Mouse (Mus musculus): ENCODE results near the gene Samd1. TPM values are rescaled to one million over a fixed set of nuclear protein-coding genes. Genes with fewer than 3 reads are reported as not detected.

Gene Samd1
- polyA plus RNA-seq, 1 experiment from 2014 or later = 6.7 TPM

DNA sequence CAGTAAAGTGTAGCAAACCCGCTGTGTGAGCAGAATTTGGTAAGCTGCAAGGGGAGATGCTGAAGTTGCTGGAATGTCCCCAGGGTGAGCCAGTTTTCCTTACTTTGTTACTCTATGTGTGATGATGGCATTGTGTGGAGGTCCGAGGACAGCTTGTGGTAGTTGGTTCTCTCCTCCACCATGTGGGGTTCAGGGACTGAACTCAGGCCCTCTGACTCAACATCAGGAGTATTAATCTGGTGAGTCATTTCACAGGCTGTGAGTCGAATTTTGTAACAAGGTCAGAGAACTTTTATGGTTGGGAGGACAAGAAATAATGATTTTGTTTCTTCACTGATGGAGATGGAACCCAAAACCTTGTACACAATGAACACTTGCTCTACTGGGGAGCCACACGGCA, 35.3 kb downstream of the Samd1 start:
- no peaks in the 10 kb centered on the region for H3K4me1 ChIP-seq (replicated peaks; ENCODE audit: insufficient read depth, low read length)
- ATAC-seq (replicated peaks; ENCODE audit: low FRiP score, low read depth) (no peak), DNase-seq (ENCODE audit: low spot score) (no peak)
- H3K4me2 ChIP-seq (ENCODE audit: low read length) = no peak overlapping the region
- no peak overlapping the region for H3K27ac ChIP-seq
- no peak overlapping the region for H3K9ac ChIP-seq (ENCODE audit: low read depth, low read length)
- 63% methylated on average over 4 of the region's 4 CpGs for WGBS
- H3K9me3 ChIP-seq (replicated peaks; ENCODE audit: low read length) = no peaks in the 10 kb centered on the region
- H3K27me3 ChIP-seq (ENCODE audit: insufficient read depth, low read length) = no peaks in the 10 kb centered on the region
- 0 out of 2 replicates have a peak, but pooled peaks cover 3% of the 10 kb centered on the region for H3K36me3 ChIP-seq (ENCODE audit: insufficient read depth, low read length)
- H3K4me3 ChIP-seq (replicated peaks; ENCODE audit: low read depth, low read length) = no peak overlapping the region
- TF ChIP-seq CTCF (IDR thresholded peaks at IDR 0.05; ENCODE audit: low read depth) = no peak

DNA sequence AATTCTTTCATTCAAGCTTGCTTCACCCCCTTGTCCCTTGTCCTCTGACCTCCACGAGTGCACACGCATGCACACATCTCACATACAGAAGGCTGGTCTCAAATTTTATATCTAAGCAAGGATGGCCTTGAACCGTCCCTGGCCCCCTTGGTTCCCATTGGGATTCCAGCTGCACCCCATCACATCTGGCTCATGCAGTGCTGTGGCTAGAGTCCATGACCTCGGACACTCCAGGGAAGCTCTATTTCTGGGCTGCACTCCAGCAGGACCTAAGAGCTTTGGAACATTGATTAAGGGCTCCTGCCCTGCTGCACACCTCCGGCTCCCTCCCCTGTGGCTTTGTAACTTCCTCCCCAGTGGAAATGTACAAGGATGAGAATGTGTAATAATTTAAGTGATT, 40.5 kb downstream of the Samd1 start:
- no peaks in the 10 kb centered on the region for H3K36me3 ChIP-seq (ENCODE audit: insufficient read depth, low read length)
- WGBS = 60% methylated on average over 5 of the region's 5 CpGs
- no peaks in the 10 kb centered on the region; the same call in 1 of the 2 replicates for H3K4me1 ChIP-seq (replicated peaks; ENCODE audit: insufficient read depth, low read length)
- H3K4me3 ChIP-seq (replicated peaks; ENCODE audit: low read depth, low read length) = no peak overlapping the region
- H3K9ac ChIP-seq (ENCODE audit: low read depth, low read length) = no peak overlapping the region
- H3K9me3 ChIP-seq (replicated peaks; ENCODE audit: low read length) = no peaks in the 10 kb centered on the region
- no peak overlapping the region for H3K4me2 ChIP-seq (ENCODE audit: low read length)
- H3K27ac ChIP-seq = no peak overlapping the region
- ATAC-seq (replicated peaks; ENCODE audit: low FRiP score, low read depth) (no peak), DNase-seq (ENCODE audit: low spot score) (peak; percentile 53)
- no peak for TF ChIP-seq CTCF (IDR thresholded peaks at IDR 0.05; ENCODE audit: low read depth)
- H3K27me3 ChIP-seq (ENCODE audit: insufficient read depth, low read length) = no peaks in the 10 kb centered on the region

DNA sequence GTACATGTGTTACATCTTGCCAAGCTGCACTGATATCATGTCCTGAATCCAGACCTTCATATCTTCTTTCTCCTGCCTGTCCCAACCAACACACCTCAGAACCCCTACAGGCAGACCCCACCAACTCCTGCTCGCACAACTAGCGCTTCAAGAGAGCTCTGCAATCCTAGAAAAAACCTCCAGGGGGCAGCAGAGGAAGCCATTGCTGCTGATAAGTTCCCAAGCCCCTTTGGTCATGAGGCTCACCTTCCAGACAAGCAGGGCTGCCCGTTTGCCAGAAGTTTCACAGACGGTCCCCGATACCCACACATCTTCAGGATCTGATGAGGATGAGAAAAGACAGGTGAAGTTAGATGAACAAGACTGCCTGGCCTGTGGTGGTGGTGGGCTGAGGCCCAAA, 41.6 kb downstream of the Samd1 start:
- H3K9me3 ChIP-seq (replicated peaks; ENCODE audit: low read length) = no peaks in the 10 kb centered on the region
- under 1% methylated on average over 5 of the region's 5 CpGs for WGBS
- no peak overlapping the region for H3K27ac ChIP-seq
- peaks cover 4% of the 10 kb centered on the region for H3K27me3 ChIP-seq (ENCODE audit: insufficient read depth, low read length)
- H3K9ac ChIP-seq (ENCODE audit: low read depth, low read length) = no peak overlapping the region; the same call in 1 of the 2 replicates
- ATAC-seq (replicated peaks; ENCODE audit: low FRiP score, low read depth) = no peak
- no peaks in the 10 kb centered on the region; the same call in 1 of the 2 replicates for H3K4me1 ChIP-seq (replicated peaks; ENCODE audit: insufficient read depth, low read length)
- H3K4me2 ChIP-seq (ENCODE audit: low read length) = no peak overlapping the region
- peak; percentile 90 for DNase-seq (ENCODE audit: low spot score)
- TF ChIP-seq CTCF (IDR thresholded peaks at IDR 0.05; ENCODE audit: low read depth) = peak; percentile 89
- no peaks in the 10 kb centered on the region for H3K36me3 ChIP-seq (ENCODE audit: insufficient read depth, low read length)
- H3K4me3 ChIP-seq (replicated peaks; ENCODE audit: low read depth, low read length) = no peak overlapping the region

DNA sequence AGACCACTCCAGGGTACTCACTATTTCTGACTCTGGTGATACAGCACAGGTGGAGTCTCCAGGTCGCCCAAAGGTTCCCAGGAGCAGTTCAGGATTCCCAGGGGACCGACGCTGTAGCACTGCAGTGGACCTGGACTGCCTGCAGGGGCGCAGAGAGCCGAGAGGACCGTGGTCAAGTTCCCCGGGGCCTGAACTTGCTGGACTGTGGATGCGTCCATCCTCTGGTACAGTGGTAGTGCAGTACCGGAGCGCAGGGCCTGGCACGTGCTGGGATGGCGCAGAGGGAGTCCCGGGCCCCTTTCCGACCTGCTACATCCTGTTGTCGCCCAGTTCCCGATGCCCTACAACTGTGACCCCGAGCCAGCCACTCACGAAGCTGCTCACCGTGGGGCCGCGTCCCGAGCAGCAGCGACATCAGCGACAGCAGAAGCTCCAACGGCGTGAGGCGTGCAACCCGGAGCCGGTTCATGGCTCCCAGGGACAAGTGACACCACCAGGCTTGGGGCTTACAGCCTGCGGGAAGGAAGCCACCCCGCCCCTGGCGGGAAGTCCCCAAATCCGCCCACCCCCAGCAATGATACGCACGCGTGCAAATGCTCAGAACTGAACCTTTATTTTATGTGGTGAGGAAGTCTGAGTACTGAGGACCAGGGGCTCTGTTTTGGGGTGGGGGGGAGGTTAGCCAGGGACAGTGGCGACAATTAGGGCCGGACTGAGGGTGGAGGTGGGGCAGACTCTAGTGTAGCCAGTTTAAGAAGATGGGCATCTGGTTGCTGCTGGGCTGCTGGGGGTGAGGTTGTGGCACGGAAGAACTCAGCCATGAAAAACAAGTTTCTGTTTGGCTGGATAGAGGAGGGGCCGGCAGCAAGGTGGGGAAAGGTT, 44.8 kb downstream of the Samd1 start, which contains the start of gene Il27ra:
Gene Il27ra, minus strand, starts transcription at position 524 of the 882 bp plus-strand sequence.
- 3% methylated on average over 40 of the region's 40 CpGs for WGBS
- Histone ChIP-seq H3K9ac (ENCODE audit: low read depth, low read length) (peak within 1 kb of the TSS; percentile 36; the same call in 1 of the 2 replicates), H3K27ac (no peak within 1 kb of the TSS), H3K9me3 (replicated peaks; ENCODE audit: low read length) (no peaks in the 10 kb centered on the region), H3K4me2 (ENCODE audit: low read length) (peak within 1 kb of the TSS; percentile 56), H3K4me3 (replicated peaks; ENCODE audit: low read depth, low read length) (peak within 1 kb of the TSS; percentile 22), H3K27me3 (ENCODE audit: insufficient read depth, low read length) (peaks cover 15% of the 10 kb centered on the region), H3K36me3 (ENCODE audit: insufficient read depth, low read length) (no peaks in the 10 kb centered on the region), H3K4me1 (replicated peaks; ENCODE audit: insufficient read depth, low read length) (no peaks in the 10 kb centered on the region; the same call in 1 of the 2 replicates)
- peak; percentile 88 for DNase-seq (ENCODE audit: low spot score)
- TF ChIP-seq CTCF (IDR thresholded peaks at IDR 0.05; ENCODE audit: low read depth) = peak; percentile 76
- ATAC-seq (replicated peaks; ENCODE audit: low FRiP score, low read depth) = peak; percentile 87

- H3K9ac ChIP-seq (ENCODE audit: low read depth, low read length) = no peak overlapping the region
- ATAC-seq (replicated peaks; ENCODE audit: low FRiP score, low read depth) (no peak), DNase-seq (ENCODE audit: low spot score) (no peak)
- no peak overlapping the region for H3K27ac ChIP-seq
- no peaks in the 10 kb centered on the region for H3K36me3 ChIP-seq (ENCODE audit: insufficient read depth, low read length)
- no peaks in the 10 kb centered on the region; the same call in 1 of the 2 replicates for H3K4me1 ChIP-seq (replicated peaks; ENCODE audit: insufficient read depth, low read length)
- peaks cover 15% of the 10 kb centered on the region for H3K27me3 ChIP-seq (ENCODE audit: insufficient read depth, low read length)
- peak overlapping the region; percentile 22; the same call in 1 of the 2 replicates for H3K4me3 ChIP-seq (replicated peaks; ENCODE audit: low read depth, low read length)
- peak overlapping the region; percentile 56 for H3K4me2 ChIP-seq (ENCODE audit: low read length)
- H3K9me3 ChIP-seq (replicated peaks; ENCODE audit: low read length) = no peaks in the 10 kb centered on the region
- whole genome bisulfite sequencing = 43% methylated on average over 12 of the region's 12 CpGs
- no peak for TF ChIP-seq CTCF (IDR thresholded peaks at IDR 0.05; ENCODE audit: low read depth)
Observed at GRCm38 (mm10) chr8:84042948-84043342, 45.5 kb downstream of the Samd1 start.

- Histone ChIP-seq H3K4me2 (ENCODE audit: low read length) (no peak overlapping the region), H3K9me3 (replicated peaks; ENCODE audit: low read length) (no peaks in the 10 kb centered on the region), H3K36me3 (ENCODE audit: insufficient read depth, low read length) (no peaks in the 10 kb centered on the region), H3K4me1 (replicated peaks; ENCODE audit: insufficient read depth, low read length) (no peaks in the 10 kb centered on the region; the same call in 1 of the 2 replicates), H3K27ac (no peak overlapping the region), H3K4me3 (replicated peaks; ENCODE audit: low read depth, low read length) (no peak overlapping the region), H3K9ac (ENCODE audit: low read depth, low read length) (no peak overlapping the region), H3K27me3 (ENCODE audit: insufficient read depth, low read length) (peaks cover 15% of the 10 kb centered on the region)
- ATAC-seq (replicated peaks; ENCODE audit: low FRiP score, low read depth) (no peak), DNase-seq (ENCODE audit: low spot score) (no peak)
- peak; percentile 30; the same call in 1 of the 2 replicates for TF ChIP-seq CTCF (IDR thresholded peaks at IDR 0.05; ENCODE audit: low read depth)
- WGBS = 18% methylated on average over 7 of the region's 7 CpGs
Observed at GRCm38 (mm10) chr8:84044103-84044502, 46.6 kb downstream of the Samd1 start.

Data from kidney, postnatal 0 days (tissue).